Mouse (Mus musculus) liver, adult 2 months (tissue): Measurements from ENCODE around the gene Tmem211.

Experiments
- CTCF ChIP-seq: fragments of 200-500 bp; IDR thresholded peaks from 2 replicates; pipeline ENCODE4 v1.5.1; 2011; ENCODE audit warnings: low read depth, low read length, control low read depth
- POLR2A ChIP-seq: fragments of 200-500 bp; IDR thresholded peaks from 2 replicates; pipeline ENCODE4 v1.6.1; 2011; ENCODE audit warnings: low read length, control low read depth; ENCODE audit not compliant: insufficient read depth; ENCODE audit errors: extremely low read depth

GRCm38 (mm10) chr5:113193762-113194161 is 32.9 kb upstream of the Tmem211 start:
- TF ChIP-seq CTCF (no peak), POLR2A (no peak)
